Mouse (Mus musculus) urinary bladder, adult 18-20 months (tissue): Measurements from ENCODE around the gene Nt5c2.
A peak's percentile ranks its signal among the peaks of the same experiment; 100 is the strongest.
"Not testable (repeated sequence)": the region's sequence is repeated elsewhere in the genome, so short reads cannot be mapped to it uniquely, and the experiment has no call there.

Experiments used
- DNase-seq, 2 experiments: peaks; one replicate each; pipeline ENCODE4 v3.0.0; 2022; ENCODE audit warnings: low spot score in 2 of 2, mixed read lengths in 2 of 2

Gene Nt5c2

GRCm38 (mm10) chr19:46988231-46989087, 26.5 kb downstream of the Nt5c2 start:
- peak; percentile 67 to 81 for DNase-seq

GRCm38 (mm10) chr19:46987646-46988045, 27.3 kb downstream of the Nt5c2 start:
- peak; percentile 33 to 55 for DNase-seq

GRCm38 (mm10) chr19:46984726-46985622, 30.0 kb downstream of the Nt5c2 start:
- DNase-seq, result peak; percentile 21 to 53

- DNase-seq, result peak in 1 of 2 experiments; percentile 22
Observed at GRCm38 (mm10) chr19:46983966-46984380, 31.0 kb downstream of the Nt5c2 start.

GRCm38 (mm10) chr19:46983352-46983965, 31.5 kb downstream of the Nt5c2 start:
- peak in 1 of 2 experiments; percentile 25 for DNase-seq

- DNase-seq, result no peak
Observed at GRCm38 (mm10) chr19:46981462-46981861, 33.5 kb downstream of the Nt5c2 start.

GRCm38 (mm10) chr19:46979781-46980105, 35.2 kb downstream of the Nt5c2 start:
- no peak for DNase-seq

- DNase-seq, result no peak
Observed at GRCm38 (mm10) chr19:46978920-46979780, 35.8 kb downstream of the Nt5c2 start.

- DNase-seq, result not testable (repeated sequence)
Observed at GRCm38 (mm10) chr19:46978069-46978468, 36.9 kb downstream of the Nt5c2 start.

GRCm38 (mm10) chr19:46977460-46977859, 37.5 kb downstream of the Nt5c2 start:
- no peak for DNase-seq

- no peak for DNase-seq
Observed at GRCm38 (mm10) chr19:46976743-46977142, 38.2 kb downstream of the Nt5c2 start.

GRCm38 (mm10) chr19:46975997-46976396, 39.0 kb downstream of the Nt5c2 start:
- DNase-seq, result no peak

- DNase-seq, result no peak
Observed at GRCm38 (mm10) chr19:46975565-46975964, 39.4 kb downstream of the Nt5c2 start.

GRCm38 (mm10) chr19:46972159-46972558, 42.8 kb downstream of the Nt5c2 start:
- DNase-seq, result no peak

GRCm38 (mm10) chr19:46971712-46972111, 43.2 kb downstream of the Nt5c2 start:
- DNase-seq, result no peak

- DNase-seq, result no peak
Observed at GRCm38 (mm10) chr19:46971051-46971689, 43.8 kb downstream of the Nt5c2 start.

- no peak for DNase-seq
Observed at GRCm38 (mm10) chr19:46970121-46970729, 44.7 kb downstream of the Nt5c2 start.

GRCm38 (mm10) chr19:46969286-46969985, 45.5 kb downstream of the Nt5c2 start:
- no peak for DNase-seq

- DNase-seq, result no peak
Observed at GRCm38 (mm10) chr19:46968833-46969232, 46.1 kb downstream of the Nt5c2 start.

- no peak for DNase-seq
Observed at GRCm38 (mm10) chr19:46967861-46968260, 47.1 kb downstream of the Nt5c2 start.
